ENCODE assay signal across 8 mouse cellular contexts in the genomic region with DNA sequence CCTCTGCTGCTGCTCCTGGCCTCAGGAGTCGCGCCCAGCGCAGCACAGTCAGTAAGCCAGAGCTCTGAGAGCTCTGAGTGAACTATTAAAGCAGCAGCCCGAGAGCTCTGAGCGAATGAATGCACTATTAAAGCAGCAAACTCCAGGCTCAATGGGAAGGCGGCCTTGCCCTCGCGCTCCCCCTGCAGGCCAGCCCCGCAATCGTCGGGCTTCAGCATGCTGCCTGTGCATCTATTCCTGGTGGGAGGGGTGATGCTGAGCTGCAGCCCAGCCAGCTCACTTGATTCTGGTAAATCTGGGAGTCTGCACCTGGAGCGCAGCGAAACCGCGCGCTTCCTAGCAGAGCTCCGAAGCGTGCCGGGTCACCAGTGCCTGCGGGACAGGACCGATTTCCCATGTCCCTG. TPM values are rescaled to one million over a fixed set of nuclear protein-coding genes. Genes with fewer than 3 reads are reported as not detected.
DNase-seq lines count a peak whose midpoint lies in the region; ATAC-seq lines count a peak whose summit lies in the region.
"Not testable (repeated sequence)": the region's sequence is repeated elsewhere in the genome, so short reads cannot be mapped to it uniquely, and the experiment has no call there.

No protein-coding gene starts in this region.

- peak; percentile 77 for DNase-seq in adrenal gland, postnatal 25 days
- DNase-seq in heart, adult 11 months, result peak; percentile 99
- DNase-seq in left cerebral cortex, adult 9 months (ENCODE audit: low spot score in 2 of 2), result peak; percentile 87 to 96
- DNase-seq in lung, postnatal 4 days, result peak; percentile 91
- peak; percentile 88 for DNase-seq in right cerebral cortex, adult 18-20 months
- peak; percentile 87 for DNase-seq in thymus, postnatal 4 days

- peak overlapping the region; percentile 71 for H3K4me2 ChIP-seq in embryonic facial prominence, embryonic 13.5 days
- H3K4me2 ChIP-seq in intestine, embryonic 16.5 days (ENCODE audit: low read depth, low read length), result peak overlapping the region; percentile 59

- peak overlapping the region; percentile 95 for H3K27ac ChIP-seq in embryonic facial prominence, embryonic 13.5 days
- peak overlapping the region; percentile 94 for H3K27ac ChIP-seq in intestine, embryonic 16.5 days (ENCODE audit: low read length)

- peak; percentile 100 for ATAC-seq in embryonic facial prominence, embryonic 13.5 days (ENCODE audit: insufficient number of reproducible peaks, insufficient read depth, low FRiP score, low TSS enrichment, low read depth)
- ATAC-seq in intestine, embryonic 16.5 days, result peak; percentile 100

- not testable (repeated sequence) for H3K27me3 ChIP-seq in embryonic facial prominence, embryonic 13.5 days; intestine, embryonic 16.5 days (replicated peaks; ENCODE audit: control insufficient read depth, insufficient read depth, low read length)

- not testable (repeated sequence) for H3K4me1 ChIP-seq in embryonic facial prominence, embryonic 13.5 days; intestine, embryonic 16.5 days (ENCODE audit: control insufficient read depth, insufficient read depth, low read length)

- peak overlapping the region; percentile 55 for H3K4me3 ChIP-seq in embryonic facial prominence, embryonic 13.5 days
- H3K4me3 ChIP-seq in intestine, embryonic 16.5 days (ENCODE audit: low read length), result peak overlapping the region; percentile 49

- H3K36me3 ChIP-seq in embryonic facial prominence, embryonic 13.5 days; intestine, embryonic 16.5 days (ENCODE audit: control insufficient read depth, insufficient read depth, low read length): not testable (repeated sequence)

- not testable (repeated sequence) for H3K9me3 ChIP-seq in embryonic facial prominence, embryonic 13.5 days; intestine, embryonic 16.5 days (ENCODE audit: control insufficient read depth, low read length)

- WGBS in embryonic facial prominence, embryonic 13.5 days, result under 1% methylated on average over 21 of the region's 21 CpGs
- under 1% methylated on average over 19 of the region's 21 CpGs for WGBS in intestine, embryonic 16.5 days

- peak overlapping the region; percentile 78 for H3K9ac ChIP-seq in embryonic facial prominence, embryonic 13.5 days
- peak overlapping the region; percentile 72 for H3K9ac ChIP-seq in intestine, embryonic 16.5 days (ENCODE audit: low read depth, low read length)

RNA-seq across cellular contexts. Expression of a gene that starts 2.3 kb away (rescaled TPM):
- total RNA-seq in adrenal gland, postnatal 25 days (2021), result not detected in 2 replicates
- polyA plus RNA-seq in embryonic facial prominence, embryonic 13.5 days (2015; fragmentation: Nextera tagmentation; extraction: Ambion mirVana), result 0.22 and 0.63 TPM in 2 replicates
- polyA plus RNA-seq in intestine, embryonic 16.5 days (2015; fragmentation: Nextera tagmentation; extraction: Ambion mirVana), result 0.21 TPM in 1 of 2 replicates, not detected in the other

RNA-seq across cellular contexts. Expression of a gene that starts 3.0 kb away (rescaled TPM):
- total RNA-seq in adrenal gland, postnatal 25 days (2021), result not detected in 2 replicates
- not detected in 2 replicates for polyA plus RNA-seq in embryonic facial prominence, embryonic 13.5 days (2015; fragmentation: Nextera tagmentation; extraction: Ambion mirVana)
- polyA plus RNA-seq in intestine, embryonic 16.5 days (2015; fragmentation: Nextera tagmentation; extraction: Ambion mirVana), result not detected in 2 replicates

RNA-seq across cellular contexts. Expression of a gene that starts 16.0 kb away (rescaled TPM):
- total RNA-seq in adrenal gland, postnatal 25 days (2021), result not detected in 2 replicates
- 0.46 and 0.70 TPM in 2 replicates for polyA plus RNA-seq in embryonic facial prominence, embryonic 13.5 days (2015; fragmentation: Nextera tagmentation; extraction: Ambion mirVana)
- polyA plus RNA-seq in intestine, embryonic 16.5 days (2015; fragmentation: Nextera tagmentation; extraction: Ambion mirVana), result 0.44 and 0.83 TPM in 2 replicates

RNA-seq across cellular contexts. Expression of a gene that starts 19.1 kb away (rescaled TPM):
- total RNA-seq in adrenal gland, postnatal 25 days (2021), result not detected in 2 replicates
- polyA plus RNA-seq in embryonic facial prominence, embryonic 13.5 days (2015; fragmentation: Nextera tagmentation; extraction: Ambion mirVana), result not detected in 2 replicates
- not detected in 2 replicates for polyA plus RNA-seq in intestine, embryonic 16.5 days (2015; fragmentation: Nextera tagmentation; extraction: Ambion mirVana)

RNA-seq across cellular contexts. Expression of a gene that starts 22.0 kb away (rescaled TPM):
- not detected in 2 replicates for total RNA-seq in adrenal gland, postnatal 25 days (2021)
- not detected in 2 replicates for polyA plus RNA-seq in embryonic facial prominence, embryonic 13.5 days (2015; fragmentation: Nextera tagmentation; extraction: Ambion mirVana)
- polyA plus RNA-seq in intestine, embryonic 16.5 days (2015; fragmentation: Nextera tagmentation; extraction: Ambion mirVana), result 0.28 TPM in 1 of 2 replicates, not detected in the other

Comparison
In these comparisons a context has a peak if more than half of its experiments do, and no peak if none do; other contexts are left out.
1. Peak in every context shown above with its lines: DNase-seq, ATAC-seq, H3K4me3 ChIP-seq and H3K27ac ChIP-seq.